Mouse (Mus musculus) forebrain, embryonic 16.5 days (tissue): ENCODE measurements around the gene Zfp655. TPM values are rescaled to one million over a fixed set of nuclear protein-coding genes. Genes with fewer than 3 reads are reported as not detected.
"Not testable (repeated sequence)": the region's sequence is repeated elsewhere in the genome, so short reads cannot be mapped to it uniquely, and the experiment has no call there.

ENCODE experiments used
- ATAC-seq: fragments of 200-750 bp; cut with Nextera tagmentation; 2 replicates; pipeline ENCODE4 v1.8.0; 2017; ENCODE audit warnings: mild to moderate bottlenecking, moderate library complexity
- H3K27ac ChIP-seq: fragments of 300-500 bp; sonication (generic); 2 replicates; pipeline ENCODE4 v1.5.1; 2014; ENCODE audit warnings: low read length, control low read depth
- H3K27me3 ChIP-seq: fragments of 300-500 bp; sonication (generic); replicated peaks from 2 replicates; pipeline ENCODE4 v1.6.1; 2014; ENCODE audit warnings: low read length; ENCODE audit not compliant: control insufficient read depth, insufficient read depth
- H3K36me3 ChIP-seq: fragments of 300-500 bp; sonication (generic); 2 replicates; pipeline ENCODE4 v1.6.1; 2014; ENCODE audit not compliant: control insufficient read depth, insufficient read depth
- H3K4me1 ChIP-seq: fragments of 300-500 bp; sonication (generic); replicated peaks from 2 replicates; pipeline ENCODE4 v1.6.1; 2014; ENCODE audit warnings: low read length; ENCODE audit not compliant: control insufficient read depth, insufficient read depth
- H3K4me2 ChIP-seq: fragments of 300-500 bp; sonication (generic); 2 replicates; pipeline ENCODE4 v1.6.1; 2014; ENCODE audit warnings: mild to moderate bottlenecking, low read length, control low read depth
- H3K4me3 ChIP-seq: fragments of 300-500 bp; sonication (generic); replicated peaks from 2 replicates; pipeline ENCODE4 v1.5.1; 2014; ENCODE audit warnings: mild to moderate bottlenecking, low read length, control low read depth
- H3K9ac ChIP-seq: fragments of 300-500 bp; sonication (generic); replicated peaks from 2 replicates; pipeline ENCODE4 v1.6.1; 2014; ENCODE audit warnings: low read depth, low read length, control low read depth
- H3K9me3 ChIP-seq: fragments of 300-500 bp; sonication (generic); 2 replicates; pipeline ENCODE4 v1.6.1; 2016; ENCODE audit warnings: low read length; ENCODE audit not compliant: control insufficient read depth
- WGBS: fragments of 180-500 bp; shearing (Covaris S2); extraction: QIAGEN DNeasy Blood & Tissue Kit; methylation state at CpG from one replicate; pipeline ENCODE4 v1.1.7; 2014; 5-methylcytosine and 5-hydroxymethylcytosine counted together
- polyA plus RNA-seq: library from polyadenylated mRNA; unstranded; fragments of >200 nt; fragmentation: Nextera tagmentation; extraction: Ambion mirVana; gene quantifications from 2 replicates; pipeline ENCODE4 v1.2.1, GENCODE M21; 2015

Gene Zfp655
- polyA plus RNA-seq, 1 experiment from 2014 or later: 39.6 TPM

DNA sequence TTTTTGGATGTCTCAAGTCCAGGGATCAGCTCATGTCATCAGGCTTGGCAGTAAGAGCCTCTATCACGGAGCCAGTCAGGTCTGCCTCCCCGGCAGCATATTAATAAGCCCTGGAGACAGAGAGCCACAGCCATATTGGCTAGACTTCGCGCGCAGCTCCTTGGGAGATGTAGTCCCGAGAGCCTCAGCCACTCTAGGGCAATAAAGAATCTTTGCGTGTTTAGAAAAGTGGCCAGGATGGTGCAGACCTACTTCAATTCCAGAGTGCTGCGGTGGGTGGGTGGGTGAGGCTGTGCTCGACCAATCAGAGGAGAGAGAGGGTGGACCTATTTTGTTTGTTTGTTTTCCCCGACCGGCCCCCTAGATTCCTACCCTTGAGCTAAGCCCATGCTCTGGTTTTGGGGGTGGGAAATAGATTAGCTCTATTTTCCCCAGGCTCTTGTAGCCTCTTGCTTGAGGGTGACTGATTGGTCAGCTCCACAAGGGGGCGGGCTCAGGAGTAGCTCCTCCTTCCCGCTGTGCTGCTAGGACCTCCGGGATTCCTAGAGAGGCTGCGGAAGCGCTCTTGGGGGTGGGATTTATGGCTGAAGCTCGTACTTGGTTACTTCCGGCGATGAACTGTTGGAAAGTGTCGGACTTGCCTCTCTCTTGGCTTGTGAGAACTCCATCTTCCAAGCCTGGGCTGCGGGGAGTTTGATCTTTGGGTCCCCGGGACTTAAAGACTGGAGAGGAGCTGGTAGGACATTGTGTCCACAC lies 27.4 kb upstream of the Zfp655 start, which contains the start of gene Zkscan5:
Zkscan5 (plus strand) TSS at position 627 of the 756 bp plus-strand sequence.
- peaks cover 27% of the 10 kb centered on the region for H3K4me1 ChIP-seq
- 0% methylated on average over 22 of the region's 22 CpGs for WGBS
- peak within 1 kb of the TSS; percentile 59 for H3K4me2 ChIP-seq
- peak; percentile 96 for ATAC-seq
- H3K36me3 ChIP-seq: peaks cover 2% of the 10 kb centered on the region; the same call in 1 of the 2 replicates
- no peaks in the 10 kb centered on the region for H3K9me3 ChIP-seq
- H3K27ac ChIP-seq: peak within 1 kb of the TSS; percentile 88
- no peaks in the 10 kb centered on the region for H3K27me3 ChIP-seq
- H3K4me3 ChIP-seq: peak within 1 kb of the TSS; percentile 60
- H3K9ac ChIP-seq: peak within 1 kb of the TSS; percentile 57

DNA sequence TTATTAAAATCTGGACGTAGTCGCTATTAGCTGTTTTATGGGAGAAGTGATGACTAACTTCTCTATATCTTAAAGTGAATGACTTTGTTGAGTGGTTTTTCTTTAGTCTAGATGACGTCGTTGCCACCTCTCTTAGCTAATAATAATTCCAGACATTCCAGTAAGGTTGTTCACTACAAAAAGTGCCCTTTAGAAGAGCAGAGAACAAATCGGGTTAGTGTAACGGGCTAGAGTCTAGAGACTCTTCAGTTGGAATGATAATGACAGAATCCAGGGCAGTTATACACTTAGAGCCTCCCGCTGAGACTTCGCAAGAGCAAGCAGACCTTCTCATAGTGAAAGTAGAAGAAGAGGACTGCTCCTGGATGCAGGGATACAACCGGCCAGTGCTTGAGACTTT lies 26.5 kb upstream of the Zfp655 start:
- no peak overlapping the region for H3K27ac ChIP-seq
- no peaks in the 10 kb centered on the region for H3K27me3 ChIP-seq
- peaks cover 2% of the 10 kb centered on the region; the same call in 1 of the 2 replicates for H3K36me3 ChIP-seq
- no peaks in the 10 kb centered on the region for H3K9me3 ChIP-seq
- H3K4me2 ChIP-seq: peak overlapping the region; percentile 59
- H3K4me3 ChIP-seq: peak overlapping the region; percentile 60
- H3K9ac ChIP-seq: no peak overlapping the region
- WGBS: 24% methylated on average over 9 of the region's 9 CpGs
- ATAC-seq: no peak
- H3K4me1 ChIP-seq: peaks cover 27% of the 10 kb centered on the region

DNA sequence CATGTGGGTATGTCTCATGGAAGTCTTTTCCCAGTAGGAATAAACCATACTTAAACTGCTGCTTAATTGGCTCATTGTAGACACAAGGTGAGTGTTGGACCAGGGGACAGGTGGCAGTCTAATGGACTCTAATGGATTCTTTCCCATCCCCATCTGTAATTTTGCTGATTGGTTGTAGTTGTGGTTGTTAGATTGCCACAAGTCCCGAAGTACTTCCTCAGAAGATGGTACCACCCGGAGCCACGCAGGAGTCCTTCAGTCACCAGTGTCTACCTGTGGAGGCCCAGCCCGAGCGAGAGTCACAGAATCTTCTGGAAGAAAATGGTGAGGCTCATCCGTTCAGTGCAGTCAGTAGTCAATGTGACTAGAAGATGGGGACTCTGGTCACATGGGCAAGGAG lies 24.1 kb upstream of the Zfp655 start:
- Histone ChIP-seq H3K4me2 (no peak overlapping the region), H3K4me1 (peaks cover 15% of the 10 kb centered on the region), H3K9ac (no peak overlapping the region), H3K27me3 (no peaks in the 10 kb centered on the region), H3K9me3 (no peaks in the 10 kb centered on the region), H3K36me3 (peaks cover 5% of the 10 kb centered on the region), H3K27ac (no peak overlapping the region), H3K4me3 (no peak overlapping the region)
- ATAC-seq: no peak
- WGBS: 92% methylated on average over 6 of the region's 6 CpGs

DNA sequence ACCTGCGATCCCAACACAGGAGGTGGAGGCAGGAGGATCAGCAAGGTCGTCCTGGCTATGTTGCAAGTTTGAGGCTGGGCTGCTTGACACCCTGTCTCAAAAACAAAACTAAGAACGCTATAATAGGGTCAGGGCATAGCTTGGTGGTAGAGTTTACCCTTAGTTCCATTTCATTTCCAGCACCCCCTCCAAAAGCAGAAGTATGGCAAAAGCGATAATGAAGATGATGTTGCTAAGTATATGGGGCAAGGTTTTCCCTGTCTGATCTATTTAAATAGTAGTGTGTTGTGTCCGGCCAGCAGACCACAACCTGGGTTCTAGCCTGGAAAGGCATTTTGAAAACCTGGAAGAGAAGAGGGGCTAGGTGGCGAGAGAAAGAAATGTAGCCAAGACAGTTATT lies 23.6 kb upstream of the Zfp655 start:
- Histone ChIP-seq H3K27ac (no peak overlapping the region), H3K9me3 (no peaks in the 10 kb centered on the region), H3K27me3 (no peaks in the 10 kb centered on the region), H3K36me3 (peaks cover 7% of the 10 kb centered on the region), H3K9ac (no peak overlapping the region), H3K4me3 (no peak overlapping the region), H3K4me1 (peaks cover 15% of the 10 kb centered on the region), H3K4me2 (no peak overlapping the region)
- WGBS: 84% methylated on average over 6 of the region's 6 CpGs
- ATAC-seq: no peak

DNA sequence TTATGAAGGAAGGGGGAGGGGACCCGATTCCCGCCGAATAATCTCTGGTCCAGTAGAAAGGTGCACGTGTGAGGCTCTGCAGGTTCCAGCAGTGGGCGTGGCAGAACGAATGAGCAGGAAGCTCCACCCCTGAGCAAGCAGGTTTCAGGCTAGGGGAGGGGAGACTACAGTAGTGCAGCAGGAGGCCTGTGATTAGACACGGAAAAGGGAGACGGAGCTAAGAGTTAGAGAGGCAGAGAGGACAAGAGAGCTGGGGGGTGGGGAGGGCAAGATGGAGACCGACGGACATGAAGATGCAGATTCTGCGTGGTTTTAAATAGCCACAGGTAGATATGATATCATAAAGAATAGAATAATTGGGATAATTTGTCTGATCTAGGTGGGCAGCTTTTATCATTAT lies 23.1 kb upstream of the Zfp655 start:
- H3K36me3 ChIP-seq, H3K9me3 ChIP-seq, H3K4me3 ChIP-seq, ATAC-seq, H3K4me2 ChIP-seq, H3K27ac ChIP-seq, H3K9ac ChIP-seq, H3K27me3 ChIP-seq: not testable (repeated sequence)
- WGBS: 56% methylated on average over 11 of the region's 11 CpGs
- peaks cover 15% of the 10 kb centered on the region for H3K4me1 ChIP-seq

DNA sequence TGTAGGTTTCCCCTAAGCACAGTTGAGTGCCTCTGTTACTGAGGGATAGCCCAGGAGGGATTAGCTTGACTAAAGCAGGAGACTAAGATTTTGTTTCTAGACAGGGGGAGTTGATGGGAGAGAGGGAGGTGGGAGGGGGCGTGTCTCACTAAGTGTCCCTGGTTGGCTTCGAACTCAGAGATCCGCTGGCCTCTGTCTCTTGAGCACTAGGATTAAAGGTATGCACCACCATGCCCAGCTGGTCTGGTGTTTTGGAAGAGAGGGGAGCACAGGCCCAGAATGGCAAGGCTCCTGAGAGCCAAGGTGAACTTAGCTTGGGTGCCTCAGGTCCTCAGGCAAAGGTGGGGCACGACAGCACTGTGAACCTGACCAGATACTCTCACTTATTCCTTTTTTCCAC lies 20.2 kb upstream of the Zfp655 start:
- Histone ChIP-seq H3K4me1 (0 out of 2 replicates have a peak, but pooled peaks cover 3% of the 10 kb centered on the region), H3K27me3 (no peaks in the 10 kb centered on the region), H3K4me3 (no peak overlapping the region), H3K27ac (no peak overlapping the region), H3K4me2 (no peak overlapping the region), H3K9me3 (no peaks in the 10 kb centered on the region), H3K9ac (no peak overlapping the region), H3K36me3 (peaks cover 7% of the 10 kb centered on the region)
- 94% methylated on average over 4 of the region's 4 CpGs for WGBS
- ATAC-seq: no peak

DNA sequence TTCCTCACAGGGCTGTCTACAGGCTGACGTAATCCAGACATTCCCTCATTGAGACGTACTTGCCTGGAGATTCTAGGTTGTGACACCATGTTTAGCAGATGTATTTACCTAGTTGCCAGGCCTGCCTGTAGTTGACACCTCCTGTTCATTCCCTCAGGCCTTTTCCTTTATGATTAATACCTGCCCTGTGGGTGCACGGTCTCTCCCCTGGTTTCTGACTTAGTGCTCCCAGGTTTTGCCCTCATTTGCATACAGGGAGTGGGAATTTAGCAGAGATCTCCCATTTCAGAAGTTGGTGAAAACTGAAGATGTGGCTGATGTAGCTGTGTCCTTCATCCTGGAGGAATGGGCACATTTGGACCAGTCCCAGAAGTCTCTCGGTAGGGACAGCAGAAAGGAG lies 19.3 kb upstream of the Zfp655 start:
- Histone ChIP-seq H3K4me3 (no peak overlapping the region), H3K4me1 (no peaks in the 10 kb centered on the region), H3K9ac (no peak overlapping the region), H3K27me3 (no peaks in the 10 kb centered on the region), H3K4me2 (no peak overlapping the region), H3K9me3 (no peaks in the 10 kb centered on the region), H3K36me3 (peaks cover 7% of the 10 kb centered on the region), H3K27ac (no peak overlapping the region)
- WGBS: 90% methylated on average over 4 of the region's 4 CpGs
- no peak for ATAC-seq

DNA sequence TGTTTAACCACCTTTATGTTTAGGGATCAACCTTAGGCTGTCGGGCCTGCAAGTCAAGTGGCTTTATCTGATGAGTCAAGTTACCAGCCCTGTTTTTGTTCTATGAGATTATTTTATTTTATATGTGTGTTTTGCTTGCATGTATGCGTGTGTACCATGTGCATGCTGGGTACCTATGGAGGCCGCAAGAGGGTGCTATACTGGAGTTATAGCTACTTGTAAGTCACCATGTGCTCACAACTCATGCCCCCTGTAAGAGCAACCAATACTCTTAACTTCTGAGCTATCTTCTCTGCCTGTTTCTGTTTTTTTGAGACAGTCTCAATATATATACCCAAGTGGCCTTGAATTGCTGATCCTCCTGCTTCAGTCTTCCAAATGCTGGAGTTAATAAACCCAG lies 18.0 kb upstream of the Zfp655 start:
- H3K27me3 ChIP-seq: no peaks in the 10 kb centered on the region
- H3K9ac ChIP-seq: no peak overlapping the region
- H3K36me3 ChIP-seq: peaks cover 11% of the 10 kb centered on the region
- H3K4me2 ChIP-seq: no peak overlapping the region
- no peaks in the 10 kb centered on the region for H3K9me3 ChIP-seq
- H3K4me1 ChIP-seq: no peaks in the 10 kb centered on the region
- H3K27ac ChIP-seq: no peak overlapping the region
- no peak overlapping the region for H3K4me3 ChIP-seq
- ATAC-seq: no peak
- 89% methylated on average over 3 of the region's 3 CpGs for WGBS

DNA sequence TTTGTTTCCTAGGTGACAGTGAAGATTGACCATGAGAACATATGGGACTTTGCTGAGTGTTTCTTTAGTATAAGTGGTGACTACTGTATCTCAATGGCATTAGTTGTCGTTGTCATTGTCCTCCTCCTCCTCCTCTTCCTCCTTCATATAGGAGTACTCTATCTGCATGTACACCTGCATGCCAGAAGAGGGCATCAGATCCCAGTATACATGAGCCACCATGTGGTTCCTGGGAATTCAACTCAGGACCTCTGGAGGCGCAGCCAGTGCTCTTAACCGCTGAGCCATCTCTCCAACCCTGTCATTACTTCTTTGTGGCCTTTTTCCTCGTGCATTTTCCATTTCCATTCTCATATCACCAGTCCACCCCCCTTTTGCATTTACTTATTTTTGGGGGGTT lies 16.8 kb upstream of the Zfp655 start:
- Histone ChIP-seq H3K4me1 (no peaks in the 10 kb centered on the region), H3K9ac (no peak overlapping the region), H3K36me3 (peaks cover 14% of the 10 kb centered on the region), H3K27ac (no peak overlapping the region), H3K27me3 (no peaks in the 10 kb centered on the region), H3K9me3 (no peaks in the 10 kb centered on the region), H3K4me3 (no peak overlapping the region), H3K4me2 (no peak overlapping the region)
- WGBS: 62% methylated on average over 4 of the region's 4 CpGs
- no peak for ATAC-seq
